Mouse (Mus musculus) ES-E14 (cell line): ENCODE data around the gene Capn11.
A peak's percentile ranks its signal among the peaks of the same experiment; 100 is the strongest.

Experiments used
- CHD2 ChIP-seq: IDR thresholded peaks from 2 replicates; pipeline ENCODE4 v1.6.1; 2014; ENCODE audit warnings: mild to moderate bottlenecking, low read depth, low read length, inconsistent platforms
- HCFC1 ChIP-seq: IDR thresholded peaks from 2 replicates; pipeline ENCODE4 v1.6.1; 2012; ENCODE audit warnings: low read length, inconsistent platforms, borderline replicate concordance; ENCODE audit not compliant: insufficient read depth
- MAFK ChIP-seq: IDR thresholded peaks from 2 replicates; pipeline ENCODE4 v1.6.1; 2014; ENCODE audit warnings: mild to moderate bottlenecking, low read depth, low read length, inconsistent platforms; ENCODE audit not compliant: insufficient read depth

DNA sequence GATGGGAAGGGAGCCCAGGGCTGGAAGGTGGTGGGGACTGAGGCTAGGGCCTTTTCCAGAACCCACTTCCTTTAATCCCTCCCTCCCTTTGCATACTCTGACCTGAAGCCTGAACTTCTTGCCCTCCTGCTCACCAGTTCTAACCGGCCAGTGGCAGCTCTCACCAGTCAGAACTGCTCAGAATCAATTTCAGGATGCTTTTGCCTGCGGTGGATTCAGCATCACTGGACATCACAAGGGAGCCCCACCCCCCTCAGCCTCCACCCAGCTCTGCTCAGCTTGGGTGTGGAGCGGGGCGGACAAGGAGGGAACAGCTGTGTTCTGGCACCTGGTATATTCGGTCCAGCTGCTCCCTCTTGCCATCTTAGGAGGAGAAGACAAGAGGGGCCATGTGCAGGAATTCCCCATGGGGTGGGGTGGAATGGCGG is 57.2 kb downstream of the Capn11 start, which contains the start of gene Mymx:
- no peak for TF ChIP-seq MAFK
- no peak for TF ChIP-seq HCFC1
- 0 out of 2 replicates have a peak, but pooled peaks have one; percentile 34 for TF ChIP-seq CHD2
